Mouse (Mus musculus) heart, adult 8-10 months (tissue): ENCODE measurements around the gene Fam221b. TPM values are rescaled to one million over a fixed set of nuclear protein-coding genes. Genes with fewer than 3 reads are reported as not detected.

Experiments used
- DNase-seq: peaks from one replicate; pipeline ENCODE4 v3.0.0; 2022; ENCODE audit warnings: low spot score
- microRNA-seq: library from miRNA; unstranded; fragments of <30 nt; microRNA quantifications from one replicate; pipeline ENCODE4 v1.2.0, GENCODE M21; 2022
- total RNA-seq, 4 experiments: library from RNA; stranded (reverse); gene quantifications; 2 replicates each; pipeline ENCODE4 v1.2.4; 2022

Gene Fam221b
- total RNA-seq, 4 experiments from 2014 or later = 0.14 to 0.38 (median 0.28) TPM

GRCm38 (mm10) chr4:43620146-43620778 lies 48.7 kb downstream of the Fam221b start:
- no peak for DNase-seq

- no peak for DNase-seq
Observed at GRCm38 (mm10) chr4:43613060-43613730, 55.8 kb downstream of the Fam221b start.

- DNase-seq = no peak
Observed at GRCm38 (mm10) chr4:43612534-43612933, 56.4 kb downstream of the Fam221b start.

Small RNA genes lying within 50 kb of the gene (microRNA-seq; reads per million reads assigned to microRNA genes)
- gene Gm25262 = 0.84 reads per million

Other genes with a start within 250 kb of the Fam221b start
- gene Fam166b, start 240.0 kb downstream of the Fam221b start, total RNA-seq = not detected
- gene Tesk1, start 227.2 kb downstream of the Fam221b start, total RNA-seq = 10 to 100 TPM; 31.3 to 38.2 (median 35.2) TPM
- 1 to 10 TPM in 1 of 4 experiments, under 1 TPM in 3; 0.24 to 1.1 (median 0.69) TPM for gene Cd72, start 214.5 kb downstream of the Fam221b start, total RNA-seq
- gene Sit1, start 185.4 kb downstream of the Fam221b start, total RNA-seq = not detected
- gene Ccdc107, start 176.2 kb downstream of the Fam221b start, total RNA-seq = 10 to 100 TPM; 28.7 to 39.4 (median 32.4) TPM
- gene Arhgef39, start 169.4 kb downstream of the Fam221b start, total RNA-seq = not detected
- 1 to 10 TPM in 1 of 4 experiments, under 1 TPM in 3; 0.25 to 1.0 (median 0.52) TPM for gene Car9, start 162.2 kb downstream of the Fam221b start, total RNA-seq
- gene Tpm2, start 145.4 kb downstream of the Fam221b start, total RNA-seq = 10 to 100 TPM; 25.4 to 34.9 (median 31.1) TPM
- gene Creb3, start 106.8 kb downstream of the Fam221b start, total RNA-seq = 10 to 100 TPM; 39.7 to 48.8 (median 43.2) TPM
- gene Tln1, start 106.5 kb downstream of the Fam221b start, total RNA-seq = 100 to 1,000 TPM in 2 of 4 experiments, 10 to 100 TPM in 2; 96.1 to 117 (median 101) TPM
- 10 to 100 TPM; 31.3 to 39.6 (median 34.6) TPM for gene Rgp1, start 90.4 kb downstream of the Fam221b start, total RNA-seq
- 10 to 100 TPM; 11.7 to 14.0 (median 13.0) TPM for gene Gba2, start 90.3 kb downstream of the Fam221b start, total RNA-seq
- gene Msmp, start 84.7 kb downstream of the Fam221b start, total RNA-seq = under 1 TPM in 1 of 4 experiments, not detected in 3; 0.52 TPM
- 10 to 100 TPM; 41.4 to 57.5 (median 44.0) TPM for gene Npr2, start 37.2 kb downstream of the Fam221b start, total RNA-seq
- gene Spag8, start 15.6 kb downstream of the Fam221b start, total RNA-seq = under 1 TPM in 1 of 4 experiments, not detected in 3; 0.53 TPM
- 100 to 1,000 TPM; 162 to 188 (median 167) TPM for gene Hint2, start 12.7 kb downstream of the Fam221b start, total RNA-seq
- gene Tmem8b, start 174 bp downstream of the Fam221b start, total RNA-seq = 10 to 100 TPM; 20.3 to 24.0 (median 21.7) TPM
- gene Olfr70, start 31.7 kb upstream of the Fam221b start, total RNA-seq = not detected
- not detected for gene Olfr71, start 41.1 kb upstream of the Fam221b start, total RNA-seq
- 1 to 10 TPM; 3.0 to 4.4 (median 4.3) TPM for gene Hrct1, start 58.0 kb upstream of the Fam221b start, total RNA-seq
- gene Spaar, start 60.9 kb upstream of the Fam221b start, total RNA-seq = 1 to 10 TPM; 3.6 to 4.4 (median 4.1) TPM
- not detected for gene Olfr159, start 101.9 kb upstream of the Fam221b start, total RNA-seq
- gene Olfr156, start 154.8 kb upstream of the Fam221b start, total RNA-seq = not detected
- not detected for gene Olfr157, start 171.1 kb upstream of the Fam221b start, total RNA-seq
- not detected for gene Olfr155, start 182.4 kb upstream of the Fam221b start, total RNA-seq
- gene Reck, start 206.4 kb upstream of the Fam221b start, total RNA-seq = 1 to 10 TPM; 4.4 to 5.7 (median 5.2) TPM